Mouse (Mus musculus) liver (tissue): Measurements from ENCODE around the gene Zfp160.
"Not testable (repeated sequence)": the region's sequence is repeated elsewhere in the genome, so short reads cannot be mapped to it uniquely, and the experiment has no call there.

Experiments used
- DNase-seq: peaks from one replicate; pipeline ENCODE4 v3.0.0-alpha.2; 2020; ENCODE audit warnings: mixed read lengths

Zfp160 gene

DNA sequence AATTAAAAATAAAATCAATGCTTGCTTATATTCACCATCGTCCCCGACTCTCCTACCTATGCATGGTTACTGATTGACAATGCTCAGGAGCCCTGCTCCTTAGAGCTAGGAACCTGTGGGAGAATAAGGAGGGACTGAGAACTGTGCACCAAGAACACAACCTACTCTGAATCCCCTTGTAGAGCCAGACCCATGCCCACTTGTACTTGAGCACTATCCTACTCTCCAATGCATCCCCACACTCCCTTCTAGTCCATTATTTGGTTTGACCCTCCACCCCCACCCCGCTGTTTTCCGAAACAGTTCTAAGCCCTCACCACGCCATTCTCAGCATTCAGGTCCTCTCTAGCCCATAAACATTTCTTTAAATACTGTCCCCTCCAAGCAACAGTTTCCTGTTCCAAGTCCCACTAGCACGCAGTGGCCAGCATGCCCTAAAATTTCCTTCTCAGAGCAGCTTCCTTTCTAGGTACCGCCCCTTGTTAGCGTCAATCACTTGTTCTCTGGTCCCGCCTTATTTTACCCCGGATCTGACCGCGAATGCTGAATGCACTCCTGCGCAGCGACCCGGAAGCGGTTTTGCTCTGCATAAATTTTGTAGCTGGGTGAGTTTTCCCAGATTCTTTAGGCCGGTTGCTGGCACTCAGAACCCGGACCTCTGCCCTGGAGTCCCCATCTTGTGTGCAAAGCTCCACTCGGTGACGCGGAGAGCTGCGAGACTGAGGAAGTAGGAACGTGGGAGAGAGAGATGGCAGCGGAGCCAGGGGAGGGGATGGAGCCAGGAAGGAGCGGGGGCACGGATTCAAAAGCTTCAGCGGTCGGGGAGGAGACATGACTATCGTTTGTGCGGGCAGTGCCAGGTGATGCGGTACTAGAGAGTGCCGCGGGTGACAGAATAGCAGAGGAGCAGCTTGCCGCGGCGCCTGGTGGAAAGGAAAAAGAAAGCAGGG lies at the start of gene Zfp160:
Gene Zfp160, plus strand, starts transcription at position 522 of the 950 bp plus-strand sequence.
- DNase-seq = peak; percentile 84

DNA sequence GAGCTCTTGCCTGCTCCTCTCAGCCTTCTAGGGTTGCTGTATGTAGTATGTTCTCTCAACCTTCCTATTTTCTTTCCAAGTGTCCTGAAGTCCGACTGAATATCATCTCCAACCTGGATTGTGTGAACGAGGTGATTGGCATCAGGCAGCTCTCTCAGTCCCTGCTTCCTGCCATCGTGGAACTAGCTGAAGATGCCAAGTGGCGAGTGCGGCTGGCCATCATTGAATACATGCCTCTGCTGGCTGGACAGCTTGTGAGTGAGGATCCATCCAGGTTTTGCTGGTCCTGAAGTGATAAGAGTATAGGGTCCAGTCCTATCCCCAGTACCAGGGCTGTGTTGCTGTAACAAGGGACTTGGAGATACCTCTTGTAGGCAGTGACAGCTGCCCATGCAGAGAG lies 48.3 kb upstream of the Zfp160 start:
- DNase-seq = no peak

DNA sequence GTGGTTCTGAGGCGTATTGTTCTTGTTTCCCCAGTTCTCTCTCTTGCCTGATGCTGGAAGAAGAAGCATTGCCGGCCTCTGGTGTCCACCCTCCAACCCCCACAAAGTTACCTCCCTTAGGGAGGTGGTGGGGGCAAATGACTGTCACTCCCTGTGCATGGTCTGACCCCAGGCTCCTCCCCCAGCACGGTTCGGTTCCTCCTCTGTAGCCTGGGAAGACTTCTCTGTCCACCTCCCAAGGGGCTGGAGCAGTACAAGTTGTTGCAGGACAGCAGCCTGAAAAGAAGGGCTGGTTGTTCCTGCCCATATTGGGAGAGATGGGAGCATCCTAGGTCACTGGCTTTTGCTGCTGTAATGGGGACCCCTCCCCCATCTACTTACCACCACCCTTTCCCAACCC lies 43.3 kb upstream of the Zfp160 start:
- DNase-seq = no peak

DNA sequence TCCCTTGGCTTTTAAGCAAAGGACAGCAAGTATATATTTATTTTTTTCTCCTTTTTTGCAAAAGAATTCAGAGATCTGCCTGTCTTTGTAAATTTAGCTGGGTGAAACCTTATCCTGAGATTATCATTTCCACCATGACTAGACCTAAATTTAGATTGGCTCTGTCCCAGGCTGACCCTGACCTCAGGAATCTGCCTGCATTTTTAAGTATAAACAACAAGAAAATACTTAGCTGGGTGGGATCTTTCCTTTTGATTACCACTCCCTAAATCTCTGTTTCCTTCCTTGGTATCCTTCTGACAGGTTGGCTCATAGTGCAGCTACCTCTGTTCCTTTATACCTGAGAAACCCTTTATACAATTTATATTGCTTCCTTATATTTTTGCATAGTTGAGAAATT lies 42.0 kb upstream of the Zfp160 start:
- DNase-seq = no peak

DNA sequence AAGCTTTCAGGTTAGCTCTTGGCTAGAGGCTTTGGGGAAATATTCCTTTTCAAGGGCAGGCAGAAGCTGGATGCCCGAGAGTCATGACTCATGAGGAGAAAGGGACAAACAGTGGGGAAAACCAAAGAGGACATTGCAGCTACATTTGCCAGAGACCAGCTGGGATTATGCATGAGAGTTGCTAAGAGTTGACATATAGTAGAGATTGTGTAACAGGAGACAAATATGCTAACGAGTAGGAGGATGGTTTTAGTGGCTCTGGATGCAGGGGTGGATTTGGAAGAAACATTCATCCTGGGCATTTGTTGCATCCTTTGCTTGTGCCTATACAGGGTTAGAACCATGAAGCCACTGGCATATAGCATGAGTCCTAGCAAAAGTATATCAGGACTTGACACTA lies 15.0 kb upstream of the Zfp160 start:
- no peak for DNase-seq

DNA sequence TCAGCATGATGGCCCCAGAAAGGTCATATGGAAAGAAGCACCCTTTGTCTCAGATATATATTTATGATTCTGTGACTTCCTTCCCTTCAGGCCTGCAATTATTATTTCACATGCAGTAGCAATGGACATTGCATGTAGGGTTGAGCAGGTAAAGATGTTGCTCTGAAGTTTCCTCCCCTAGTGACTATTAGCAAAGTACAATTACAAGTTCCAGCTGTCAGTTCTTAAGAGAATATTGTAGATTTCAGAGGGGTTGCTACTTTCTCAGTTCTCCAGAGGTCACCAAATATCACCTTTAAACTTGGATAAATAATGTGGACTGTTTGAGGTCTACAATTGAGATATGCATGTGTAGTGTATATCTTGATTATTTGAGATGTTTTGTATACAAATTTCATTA lies 12.3 kb upstream of the Zfp160 start, which contains the start of gene Vmn1r233:
Gene Vmn1r233, minus strand, starts transcription at position 101 of the 400 bp plus-strand sequence.
- DNase-seq = no peak

DNA sequence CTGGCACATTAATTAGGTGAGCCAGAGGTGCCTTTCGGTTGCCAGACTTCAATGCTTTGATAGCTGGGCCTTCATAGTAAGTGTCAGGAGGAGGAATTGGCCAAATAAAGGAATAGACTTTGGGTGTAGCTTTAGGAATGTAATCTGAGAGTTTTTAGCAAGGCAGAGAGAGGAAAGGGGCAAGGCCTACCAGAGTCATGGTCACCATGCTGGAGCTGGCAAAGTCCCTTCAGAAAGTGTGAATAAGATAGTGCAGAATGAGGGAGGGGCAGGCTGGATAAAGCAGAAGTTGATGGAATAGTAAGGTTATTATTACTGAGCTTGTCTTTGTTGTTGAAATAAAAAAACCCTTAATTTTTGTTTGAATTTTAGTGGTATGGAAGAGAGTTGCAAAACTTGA lies 1.0 kb downstream of the Zfp160 start:
- DNase-seq = no peak

DNA sequence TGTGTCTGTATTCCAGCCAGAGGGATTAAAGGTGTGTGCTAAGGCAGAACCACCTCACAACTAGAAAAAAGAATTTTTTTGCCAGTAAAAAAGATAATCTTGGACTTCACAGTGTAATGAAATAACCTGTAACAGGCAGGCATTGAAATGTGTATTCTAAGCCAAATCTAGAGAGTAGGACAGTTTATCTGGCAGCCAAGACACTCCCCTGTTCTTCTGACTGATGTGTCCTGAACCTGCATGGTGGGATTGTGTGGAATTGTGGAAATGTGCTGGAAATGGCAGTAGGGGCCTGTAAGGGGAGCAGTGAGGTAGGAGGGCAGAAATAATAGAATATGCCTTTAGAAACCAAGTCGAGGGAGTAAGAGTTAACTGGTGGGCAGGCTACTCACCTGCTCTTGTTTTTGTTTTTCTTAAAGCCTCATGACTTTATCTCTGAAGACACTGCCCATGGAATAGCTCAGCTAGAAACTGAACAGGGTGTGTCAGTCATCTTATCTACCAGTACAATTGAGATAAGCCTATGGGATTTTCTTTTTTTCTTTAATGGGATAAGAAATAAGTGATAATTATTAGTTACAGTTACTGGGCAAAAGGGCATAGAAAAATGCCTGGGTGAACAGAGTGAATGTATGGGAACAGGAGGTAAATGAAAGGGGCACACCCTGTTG lies 9.8 kb downstream of the Zfp160 start:
- DNase-seq = no peak

DNA sequence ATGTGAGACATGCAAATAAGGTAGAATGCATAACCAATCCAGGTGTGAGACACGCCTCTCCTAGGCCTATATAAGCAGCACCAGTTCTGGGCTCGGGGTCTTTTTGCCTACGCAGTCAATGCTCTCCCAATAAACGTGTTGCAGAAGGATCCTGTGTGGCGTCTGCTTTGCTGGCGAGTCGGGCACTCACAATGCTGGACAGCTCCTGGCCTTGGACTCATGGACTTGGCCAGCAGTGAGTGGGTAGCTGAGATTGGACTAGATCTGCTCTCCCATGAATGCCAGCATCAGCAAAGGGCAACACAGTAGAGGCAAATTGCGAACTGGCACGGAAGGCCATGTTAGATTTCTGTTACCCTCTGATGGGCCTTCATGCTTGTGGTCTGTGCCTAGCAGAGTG lies 39.3 kb downstream of the Zfp160 start:
- DNase-seq = not testable (repeated sequence)

DNA sequence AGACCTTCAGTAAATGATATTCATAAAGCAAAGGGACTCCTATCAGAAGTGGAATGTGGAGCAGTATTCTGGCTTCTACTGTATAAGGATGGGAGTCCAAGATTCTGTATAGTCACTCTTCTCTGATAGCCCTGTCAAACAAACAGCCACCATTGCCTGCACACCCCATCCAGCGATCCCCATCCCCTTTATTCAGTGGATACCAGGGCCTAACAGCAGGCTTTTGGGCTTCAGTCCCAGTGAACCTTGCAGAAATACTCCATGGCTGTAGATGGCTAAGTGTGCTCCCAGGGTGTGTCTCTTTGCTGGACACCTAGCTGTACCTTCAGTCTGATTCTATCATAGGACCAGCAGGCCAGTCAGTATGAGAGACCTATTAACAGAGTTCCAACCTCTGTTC lies 42.2 kb downstream of the Zfp160 start:
- no peak for DNase-seq

DNA sequence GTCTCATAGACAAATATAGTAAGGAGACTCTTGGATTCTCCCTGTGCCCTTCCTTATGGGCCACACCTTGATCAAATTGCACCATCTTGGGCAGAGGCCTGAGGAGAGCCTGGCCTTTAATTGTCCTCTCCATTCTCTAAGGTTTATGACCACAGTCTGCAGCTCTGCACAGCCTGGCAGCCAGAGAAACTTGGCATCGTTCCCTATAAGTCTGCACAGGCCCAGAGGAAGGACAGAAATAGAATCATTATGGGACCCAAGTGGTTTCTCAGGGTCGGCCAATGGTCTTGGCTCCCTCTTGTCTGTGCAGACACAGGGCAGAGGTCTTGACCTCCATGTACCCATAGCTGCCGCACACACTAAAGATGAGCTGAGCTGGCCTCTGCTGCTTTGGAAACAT lies 42.6 kb downstream of the Zfp160 start:
- not testable (repeated sequence) for DNase-seq

DNA sequence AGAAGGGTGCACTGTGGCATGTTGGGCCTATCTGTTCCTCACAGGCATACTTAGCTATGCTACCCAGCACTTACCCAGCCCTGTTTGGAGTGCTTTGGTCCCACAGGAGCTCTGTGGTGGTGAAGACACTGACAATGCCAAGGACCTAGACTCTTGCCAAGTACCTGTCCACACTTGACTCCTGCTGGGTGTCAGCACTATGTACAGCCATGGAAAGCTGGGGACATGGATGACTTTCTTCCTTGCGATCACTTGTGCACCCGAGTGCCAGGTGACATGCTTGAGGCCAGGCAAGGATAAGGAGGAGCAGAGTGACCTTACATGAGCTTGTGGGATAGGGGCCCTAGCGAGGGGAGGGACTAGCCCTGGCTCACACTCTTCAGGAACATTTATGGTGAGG lies 43.2 kb downstream of the Zfp160 start:
- not testable (repeated sequence) for DNase-seq

DNA sequence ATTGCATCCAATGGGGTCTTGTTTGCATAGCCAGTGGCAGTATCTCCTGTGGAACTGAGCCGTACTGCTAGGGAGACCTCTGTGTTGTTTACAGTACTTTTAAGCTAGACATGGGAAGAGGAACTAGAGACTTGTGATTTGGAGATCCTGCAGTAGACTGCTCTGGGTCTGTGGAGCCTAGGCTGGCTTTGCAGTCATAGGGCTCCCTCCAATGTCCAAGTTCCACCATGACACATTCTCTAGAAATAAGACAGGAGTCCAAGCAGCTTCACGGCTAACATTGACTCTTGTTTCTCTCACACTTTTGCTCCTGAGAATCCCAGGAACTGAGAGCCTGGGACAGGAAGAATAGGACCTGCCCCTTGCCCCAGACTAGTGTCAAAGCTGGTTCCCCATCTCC lies 44.6 kb downstream of the Zfp160 start:
- DNase-seq = no peak

DNA sequence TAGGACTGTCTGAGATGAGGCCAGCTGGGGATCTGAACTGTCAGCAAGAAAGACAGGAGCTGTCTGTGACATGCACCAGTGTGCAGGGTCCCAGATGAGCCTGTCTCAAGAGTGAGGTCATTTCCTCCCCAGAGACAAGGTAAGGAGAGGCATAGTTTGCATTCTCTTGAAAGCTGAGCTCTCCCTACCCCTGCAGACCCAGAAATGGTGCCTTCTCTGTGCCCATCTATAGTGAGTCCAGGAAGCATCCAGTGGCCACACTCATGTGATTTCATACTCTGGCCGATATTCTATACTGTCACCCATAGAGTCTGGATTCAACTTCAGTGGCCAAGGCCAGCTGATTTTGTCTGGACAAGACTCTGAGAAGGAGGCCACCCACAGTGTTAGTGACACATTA lies 46.4 kb downstream of the Zfp160 start:
- DNase-seq = not testable (repeated sequence)

DNA sequence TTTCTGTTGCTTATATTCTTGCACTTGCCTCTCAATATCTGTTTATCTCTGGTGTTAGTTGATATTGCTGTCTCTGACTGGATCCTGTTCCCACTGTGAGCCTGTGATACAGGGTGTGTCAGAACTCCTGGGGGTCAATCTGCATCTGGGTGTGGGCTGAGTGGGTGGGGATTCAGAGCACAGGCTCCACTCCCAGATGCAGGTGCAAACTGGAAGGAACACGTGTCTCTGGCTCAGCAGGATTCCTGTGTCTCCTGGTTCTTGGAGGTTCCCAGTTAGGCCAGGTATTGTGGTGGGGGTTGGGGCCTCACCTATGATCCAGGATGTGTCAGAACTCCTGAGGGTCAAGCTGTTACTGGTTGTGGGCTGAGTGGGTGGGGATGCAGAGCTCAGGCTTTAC lies 56.8 kb downstream of the Zfp160 start:
- no peak for DNase-seq

DNA sequence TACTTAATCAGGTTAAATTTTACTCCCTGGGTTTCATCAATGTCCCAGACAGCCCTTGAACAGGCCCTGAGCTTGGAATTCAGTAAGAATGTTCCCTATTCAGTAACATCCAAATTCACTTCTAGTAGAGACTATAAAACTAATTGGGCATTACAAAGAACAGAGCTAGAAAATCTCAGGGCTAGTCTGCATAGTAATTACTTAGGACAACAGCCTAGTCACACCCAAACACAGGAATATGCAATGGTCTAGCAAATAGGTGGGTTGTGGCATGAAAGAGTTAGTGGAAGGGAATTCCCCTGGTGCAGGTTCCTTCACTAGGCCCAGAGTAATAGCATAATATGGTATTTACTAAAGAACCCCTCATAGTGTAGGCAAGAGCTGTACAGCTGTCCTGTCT lies 58.3 kb downstream of the Zfp160 start:
- no peak for DNase-seq

DNA sequence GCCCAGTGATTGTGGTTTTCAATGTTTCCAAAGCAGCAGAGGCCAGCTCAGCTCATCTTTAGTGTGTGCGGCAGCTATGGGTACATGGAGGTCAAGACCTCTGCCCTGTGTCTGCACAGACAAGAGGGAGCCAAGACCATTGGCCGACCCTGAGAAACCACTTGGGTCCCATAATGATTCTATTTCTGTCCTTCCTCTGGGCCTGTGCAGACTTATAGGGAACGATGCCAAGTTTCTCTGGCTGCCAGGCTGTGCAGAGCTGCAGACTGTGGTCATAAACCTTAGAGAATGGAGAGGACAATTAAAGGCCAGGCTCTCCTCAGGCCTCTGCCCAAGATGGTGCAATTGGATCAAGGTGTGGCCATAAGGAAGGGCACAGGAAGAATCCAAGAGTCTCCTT lies 60.7 kb downstream of the Zfp160 start:
- DNase-seq = not testable (repeated sequence)

DNA sequence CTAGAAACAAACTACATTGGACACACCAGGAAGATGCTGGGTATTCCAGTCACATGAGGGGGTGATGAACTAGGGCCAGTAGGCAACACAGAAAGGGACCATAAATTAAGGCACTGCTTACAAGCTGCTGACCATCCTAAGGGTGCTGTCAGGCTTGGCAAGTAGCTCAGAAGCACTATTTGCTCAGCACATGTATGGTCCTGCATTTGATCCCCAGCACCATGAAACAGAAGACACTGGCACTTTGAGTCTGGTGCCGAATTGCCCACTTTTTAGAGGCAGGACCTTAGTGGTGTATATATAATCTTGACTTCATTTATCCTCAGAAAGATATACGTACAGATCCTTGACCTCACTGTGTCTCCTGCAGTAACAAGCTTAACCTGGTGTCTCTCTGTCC lies 62.3 kb downstream of the Zfp160 start:
- not testable (repeated sequence) for DNase-seq
